Mouse (Mus musculus) MEL (cell line): Measurements from ENCODE around the gene Themis2.

Experiments used
- CHD2 ChIP-seq: IDR thresholded peaks from 2 replicates; pipeline ENCODE4 v1.6.1; 2011; ENCODE audit warnings: low read length, improper control_type of control experiment
- CTCF ChIP-seq, 3 experiments: IDR thresholded peaks in 2 of 3; conservative IDR thresholded peaks in 1 of 3; 2 replicates each; pipeline ENCODE4 v1.5.1; 2011 to 2012; ENCODE audit warnings: low read length in 3 of 3, low read depth in 2 of 3, mild to moderate bottlenecking in 2 of 3, improper control_type of control experiment in 1 of 3, inconsistent platforms in 1 of 3, mixed read lengths in 1 of 3, moderate library complexity in 1 of 3; ENCODE audit not compliant: control insufficient read depth in 1 of 3, insufficient read depth in 1 of 3, poor library complexity in 1 of 3, severe bottlenecking in 1 of 3
- E2F4 ChIP-seq: IDR thresholded peaks from 2 replicates; pipeline ENCODE4 v1.6.1; 2011; ENCODE audit warnings: low read depth, low read length, improper control_type of control experiment, borderline replicate concordance
- EP300 ChIP-seq, 2 experiments: IDR thresholded peaks; 2 replicates each; pipeline ENCODE4 v1.6.1; 2011; ENCODE audit warnings: improper control_type of control experiment in 2 of 2, low read length in 2 of 2, low read depth in 1 of 2, mild to moderate bottlenecking in 1 of 2
- HCFC1 ChIP-seq: IDR thresholded peaks from 2 replicates; pipeline ENCODE4 v1.6.1; 2012; ENCODE audit warnings: low read depth, mild to moderate bottlenecking, inconsistent platforms, low read length, improper control_type of control experiment, moderate library complexity
- MAFK ChIP-seq: IDR thresholded peaks from 2 replicates; pipeline ENCODE4 v1.6.1; 2011; ENCODE audit warnings: low read depth, mild to moderate bottlenecking, low read length, improper control_type of control experiment, borderline replicate concordance
- NELFE ChIP-seq: IDR thresholded peaks from 2 replicates; pipeline ENCODE4 v1.6.1; 2011; ENCODE audit warnings: low read depth, low read length, improper control_type of control experiment
- NRF1 ChIP-seq: IDR thresholded peaks from 2 replicates; pipeline ENCODE4 v1.6.1; 2014; ENCODE audit warnings: low read depth, mild to moderate bottlenecking, inconsistent platforms, low read length, improper control_type of control experiment, moderate library complexity; ENCODE audit not compliant: poor library complexity, insufficient read depth, severe bottlenecking
- POLR2AphosphoS2 ChIP-seq: IDR thresholded peaks from 2 replicates; pipeline ENCODE4 v1.6.1; 2011; ENCODE audit warnings: low read length, improper control_type of control experiment
- TCF12 ChIP-seq: IDR thresholded peaks from 2 replicates; pipeline ENCODE4 v1.6.1; 2014; ENCODE audit warnings: low read depth, mild to moderate bottlenecking, inconsistent platforms, low read length, improper control_type of control experiment, moderate library complexity
- USF1 ChIP-seq: IDR thresholded peaks from 2 replicates; pipeline ENCODE4 v1.6.1; 2014; ENCODE audit warnings: low read depth, mild to moderate bottlenecking, inconsistent platforms, low read length, improper control_type of control experiment, moderate library complexity
- ZNF384 ChIP-seq: IDR thresholded peaks from 2 replicates; pipeline ENCODE4 v1.6.1; 2012; ENCODE audit warnings: low read depth, mild to moderate bottlenecking, inconsistent platforms, low read length, improper control_type of control experiment

DNA sequence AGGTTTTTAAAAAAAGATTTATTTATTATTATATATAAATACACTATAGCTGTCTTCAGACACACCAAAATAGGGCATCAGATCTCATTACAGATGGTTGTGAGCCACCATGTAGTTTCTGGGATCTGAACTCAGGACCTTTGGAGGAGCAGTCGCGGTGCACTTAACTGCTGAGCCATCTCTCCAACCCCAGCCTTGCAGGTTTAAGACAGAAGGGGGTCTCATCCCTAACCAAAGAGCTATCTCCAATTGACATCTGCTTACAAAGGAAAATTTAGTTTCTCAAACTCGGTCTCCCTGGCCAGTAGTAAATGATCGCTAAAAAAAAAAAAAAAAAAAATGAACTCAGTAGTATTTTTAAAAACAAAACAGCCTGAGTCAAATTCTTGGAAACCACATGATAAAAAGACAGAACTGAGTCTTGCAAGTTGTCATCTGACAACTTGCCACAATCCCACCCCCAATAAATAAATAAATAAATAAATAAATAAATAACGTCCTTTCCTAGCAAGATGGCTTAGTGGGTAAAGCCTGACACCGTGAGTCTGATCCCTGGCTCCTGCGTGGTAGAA is 10.5 kb upstream of the Themis2 start:
- no peak for TF ChIP-seq EP300 (IDR thresholded peaks at IDR 0.05; ENCODE audit: low read depth in 1 of 2, low read length in 2 of 2)
- TF ChIP-seq MAFK: 0 out of 2 replicates have a peak, but pooled peaks have one; percentile 13
- no peak for TF ChIP-seq CTCF (IDR thresholded peaks at IDR 0.05 in 2 of 3, conservative IDR thresholded peaks at IDR 0.05 in 1 of 3; ENCODE audit: control insufficient read depth in 1 of 3, insufficient read depth in 1 of 3, low read depth in 2 of 3, low read length in 3 of 3, poor library complexity in 1 of 3, severe bottlenecking in 1 of 3)
- TF ChIP-seq HCFC1: 0 out of 2 replicates have a peak, but pooled peaks have one; percentile 18
- no peak for TF ChIP-seq E2F4
- no peak for TF ChIP-seq POLR2AphosphoS2
- TF ChIP-seq NELFE: no peak
- no peak for TF ChIP-seq USF1
- peak; percentile 89 for TF ChIP-seq ZNF384
- TF ChIP-seq NRF1: no peak
- TF ChIP-seq TCF12: no peak
- TF ChIP-seq CHD2: no peak
